Mouse (Mus musculus) cerebellum, adult 11-12 months (tissue): Measurements from ENCODE around the gene Kcna2.

Source experiments
- DNase-seq: peaks from one replicate; pipeline ENCODE4 v3.0.0; 2022

Gene Kcna2

DNA sequence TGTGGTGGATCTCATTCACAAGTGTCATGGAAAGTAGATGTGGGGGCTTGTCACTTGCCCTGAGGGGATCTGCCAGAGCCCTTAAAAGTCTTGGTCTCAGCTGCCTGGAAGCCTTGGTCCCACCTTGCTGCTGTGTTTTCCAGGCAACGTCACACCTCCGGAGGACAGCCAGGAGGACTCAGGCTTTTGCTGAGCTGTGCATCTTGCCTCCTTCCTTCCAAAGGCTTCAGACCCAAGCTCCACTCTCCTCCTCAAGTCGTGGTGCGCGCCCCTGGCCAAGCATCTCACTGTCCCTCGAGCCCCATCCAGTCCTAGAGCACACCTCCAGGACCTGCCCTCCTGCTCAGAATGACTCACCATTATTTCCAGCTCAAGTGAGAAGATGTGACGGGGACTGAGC is 2.1 kb downstream of the Kcna2 start:
- DNase-seq = peak; percentile 49

DNA sequence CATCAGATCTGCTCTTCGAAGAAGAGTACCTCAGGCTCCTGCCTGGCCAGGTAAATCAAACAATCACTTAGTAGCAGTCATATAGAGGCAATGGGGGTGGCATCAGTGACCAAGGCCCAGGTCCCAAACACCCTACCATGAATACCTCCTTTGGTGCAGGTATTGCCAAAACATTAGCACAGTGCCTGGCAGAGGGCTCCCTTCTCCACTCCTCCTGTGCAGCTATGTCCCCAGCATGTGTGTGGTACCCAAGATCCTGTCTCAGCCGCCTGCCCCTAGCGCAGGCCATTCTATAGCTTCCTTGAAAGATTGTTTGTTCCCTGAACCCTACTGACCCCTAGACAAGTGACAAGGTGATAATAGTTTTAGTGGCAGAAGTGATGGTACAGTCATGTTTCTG is 2.5 kb downstream of the Kcna2 start:
- peak; percentile 33 for DNase-seq

DNA sequence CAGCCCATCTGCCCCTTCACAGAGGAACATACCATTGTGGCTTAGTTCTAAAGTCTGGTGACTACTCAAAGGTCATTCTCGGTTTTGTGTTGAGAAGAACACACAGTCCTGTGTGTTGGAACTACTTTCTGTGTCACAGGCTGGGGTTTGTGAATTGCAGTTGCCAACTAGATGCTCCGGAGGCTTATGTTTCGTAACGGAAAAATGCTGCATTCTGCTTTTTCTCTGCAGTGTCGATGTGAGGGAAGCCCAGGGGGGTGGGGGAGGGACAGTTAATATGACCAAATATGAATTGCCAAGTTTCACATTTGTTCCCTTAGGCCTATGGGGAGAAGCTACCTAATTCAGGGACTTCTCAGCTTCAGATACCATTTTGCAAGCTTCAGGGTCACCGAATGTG is 5.0 kb downstream of the Kcna2 start:
- no peak for DNase-seq

DNA sequence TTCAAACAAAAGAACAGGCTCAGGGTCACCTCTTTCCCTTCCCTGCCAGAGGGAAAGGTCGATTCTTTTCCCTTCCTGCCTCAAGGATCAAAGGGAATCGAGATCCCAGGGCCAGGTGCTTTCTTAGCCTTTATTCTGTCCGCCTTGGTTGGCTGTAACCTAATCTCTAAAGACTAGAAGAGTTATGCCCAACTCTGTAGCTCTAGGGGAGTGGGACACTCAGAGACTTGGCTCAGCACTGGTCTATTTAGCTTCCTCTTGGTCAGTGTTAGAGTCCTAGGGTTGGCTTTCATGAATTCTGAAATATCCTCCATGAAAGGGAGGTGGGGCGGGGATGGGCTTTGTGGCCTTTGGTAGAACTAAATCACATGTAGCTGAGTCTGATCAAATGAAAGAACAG is 11.6 kb downstream of the Kcna2 start:
- no peak for DNase-seq

DNA sequence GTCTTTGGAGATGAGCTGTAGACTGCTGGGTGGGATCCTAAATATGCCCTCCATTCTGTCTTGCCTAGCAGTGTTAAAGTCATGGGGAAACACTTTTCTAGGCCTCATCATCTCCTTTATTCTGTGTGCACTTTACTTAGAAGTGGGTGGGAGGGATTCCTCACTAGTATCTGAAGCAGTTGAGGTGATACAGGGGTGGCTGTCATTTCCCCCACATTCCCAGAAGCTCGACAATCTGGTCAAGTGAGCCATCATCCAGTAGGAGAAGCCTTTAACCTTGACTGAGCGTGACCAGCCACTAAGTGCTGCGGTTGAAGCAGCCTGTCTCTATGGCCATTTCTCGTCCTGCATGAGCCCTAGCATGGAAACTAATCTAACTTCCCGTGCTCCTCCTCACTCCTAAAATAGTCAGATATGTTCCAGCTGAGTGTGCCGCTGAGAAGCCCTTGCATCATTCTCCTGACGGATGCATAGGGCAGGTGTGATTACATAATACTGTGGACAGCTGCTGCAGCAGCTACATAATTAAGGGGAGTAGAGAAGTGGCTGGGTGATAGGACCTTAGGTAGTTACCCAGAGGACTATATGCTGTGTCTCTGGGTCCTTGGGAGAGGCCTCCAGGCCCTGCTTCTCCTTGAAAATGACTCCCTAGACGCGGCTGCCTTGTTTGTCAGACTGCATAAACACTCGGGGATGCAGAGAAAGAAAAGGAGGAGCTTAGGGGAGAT is 12.2 kb downstream of the Kcna2 start:
- DNase-seq = no peak

DNA sequence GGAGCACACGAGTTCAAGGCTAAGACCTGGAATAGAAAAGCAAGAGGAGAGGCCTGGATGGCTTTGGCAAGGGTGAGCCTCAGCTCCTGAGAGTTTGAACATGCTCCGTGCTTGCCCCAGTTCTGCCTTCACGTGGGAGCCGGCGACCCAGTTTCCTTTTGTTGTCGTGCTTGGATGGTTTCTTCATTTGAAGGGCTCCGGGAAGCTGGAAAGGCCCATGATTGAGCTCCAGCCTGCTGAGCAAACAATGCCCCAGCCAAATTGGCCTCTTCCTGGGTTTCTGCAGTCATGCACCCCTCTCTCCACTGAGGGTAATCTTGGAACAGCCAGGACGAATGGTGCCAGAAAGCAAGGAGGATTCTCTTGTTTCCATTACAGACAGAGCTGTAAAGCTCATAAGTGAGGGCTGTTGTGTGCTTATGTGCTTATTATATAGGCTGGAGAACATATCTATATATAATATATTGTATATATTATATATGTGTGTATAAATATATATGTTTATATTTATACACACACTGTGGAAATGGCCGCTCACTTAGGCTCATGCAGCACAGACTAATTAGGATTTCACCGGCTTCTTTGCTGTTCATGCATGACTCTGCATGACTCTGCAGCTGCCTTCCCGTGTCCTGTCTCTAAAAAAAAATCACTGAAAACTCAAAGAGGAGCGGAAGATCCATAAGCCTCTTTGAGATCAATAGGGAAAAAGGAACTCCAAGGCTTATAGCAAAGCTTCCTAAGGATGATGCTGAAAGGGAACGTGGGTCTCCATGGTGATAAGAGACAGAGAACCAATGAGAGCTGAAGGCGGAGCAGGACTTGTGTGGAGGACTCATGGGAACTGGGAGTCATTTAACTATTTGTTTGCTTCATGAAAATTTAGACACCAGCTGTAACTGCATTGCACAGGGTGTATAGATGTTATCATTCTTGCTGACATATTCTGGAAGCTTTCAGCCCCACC is 13.1 kb downstream of the Kcna2 start:
- peak; percentile 88 for DNase-seq

DNA sequence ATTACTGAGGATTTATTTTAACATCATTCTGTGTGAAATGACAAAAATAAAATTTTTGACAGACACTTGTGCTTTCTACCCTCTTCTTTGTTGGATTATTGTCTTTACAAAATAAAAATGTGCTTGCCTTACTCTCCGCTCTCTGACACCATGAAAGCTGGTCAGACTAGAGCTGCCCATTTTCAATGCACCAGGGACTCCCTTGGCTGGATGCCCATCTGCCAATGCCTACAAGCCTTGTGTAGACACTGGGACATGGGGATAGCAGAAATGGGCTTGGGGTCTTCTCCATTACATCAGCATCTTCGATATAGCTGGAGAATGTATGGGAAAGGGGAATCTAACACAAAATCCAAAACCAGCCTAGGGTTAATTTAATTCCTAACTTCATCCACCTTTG is 14.0 kb downstream of the Kcna2 start:
- no peak for DNase-seq

DNA sequence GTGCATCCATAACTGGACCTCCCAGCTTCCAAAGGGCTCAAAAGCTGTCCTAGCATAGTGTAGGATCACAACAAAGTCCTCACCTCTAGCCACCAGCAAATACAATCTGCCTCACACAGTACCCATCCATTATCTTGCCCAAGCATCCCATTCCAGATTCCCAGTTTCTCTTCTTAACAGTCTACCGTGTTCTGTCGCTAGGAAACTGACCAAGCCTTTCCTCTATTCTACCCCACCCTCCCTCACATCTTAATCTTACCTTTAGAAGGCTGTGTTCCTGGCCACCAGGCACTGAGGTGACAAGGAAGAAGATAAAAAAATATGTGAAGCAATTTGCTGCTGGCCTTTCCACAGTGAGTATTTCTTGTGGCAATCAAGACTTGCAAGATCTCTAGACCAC is 14.8 kb downstream of the Kcna2 start:
- DNase-seq = no peak

DNA sequence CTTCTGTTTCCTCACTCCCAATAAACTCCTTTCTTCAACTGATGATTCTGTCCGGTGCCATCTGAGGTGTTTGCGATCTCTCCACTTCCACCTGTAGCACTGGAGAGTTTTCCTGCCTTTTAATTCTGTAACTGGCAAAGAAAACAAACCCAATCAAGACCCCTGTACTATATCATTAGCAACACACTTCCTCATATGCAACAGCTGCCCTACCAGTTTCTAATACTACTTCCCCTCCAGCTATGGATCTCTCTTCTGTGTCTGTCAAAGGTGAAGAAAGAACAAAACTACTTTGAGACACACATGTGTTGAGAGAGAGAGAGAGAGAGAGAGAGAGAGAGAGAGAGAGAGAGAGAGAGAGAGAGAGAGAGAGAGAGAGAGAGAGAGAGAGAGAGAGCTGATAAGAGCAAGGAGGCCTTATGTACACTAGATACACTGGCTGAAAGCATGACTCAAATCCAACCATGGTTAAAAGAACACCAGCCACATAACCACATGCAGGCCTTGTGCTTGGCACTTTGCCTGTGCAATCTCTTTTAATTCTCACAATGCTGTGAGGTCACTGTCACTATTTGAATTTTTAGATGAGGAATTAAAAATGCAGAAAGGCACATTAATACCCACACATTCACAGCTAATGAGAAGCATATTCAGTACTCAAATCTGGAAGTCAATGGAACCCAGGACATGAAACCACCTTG is 19.1 kb downstream of the Kcna2 start:
- no peak for DNase-seq

DNA sequence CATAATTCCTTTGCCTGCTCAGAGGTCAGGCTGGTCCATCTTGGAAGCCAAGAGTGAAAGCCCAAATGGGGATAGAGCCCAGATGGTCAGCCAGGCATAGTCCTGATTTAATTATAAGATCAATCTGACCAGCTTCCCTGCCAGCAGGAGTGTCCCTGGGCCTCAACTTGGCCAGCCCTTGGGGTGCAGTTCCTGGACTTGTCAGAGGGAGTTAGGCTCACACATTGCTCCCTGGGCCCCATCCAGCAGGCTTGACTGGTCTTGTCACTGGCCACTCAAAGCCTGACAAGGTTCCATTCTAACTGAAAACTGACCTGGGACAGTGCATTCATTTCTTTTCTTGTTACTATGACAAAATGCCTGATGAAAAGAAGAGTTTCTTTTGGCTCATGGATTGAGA is 21.4 kb downstream of the Kcna2 start:
- DNase-seq = peak; percentile 85

DNA sequence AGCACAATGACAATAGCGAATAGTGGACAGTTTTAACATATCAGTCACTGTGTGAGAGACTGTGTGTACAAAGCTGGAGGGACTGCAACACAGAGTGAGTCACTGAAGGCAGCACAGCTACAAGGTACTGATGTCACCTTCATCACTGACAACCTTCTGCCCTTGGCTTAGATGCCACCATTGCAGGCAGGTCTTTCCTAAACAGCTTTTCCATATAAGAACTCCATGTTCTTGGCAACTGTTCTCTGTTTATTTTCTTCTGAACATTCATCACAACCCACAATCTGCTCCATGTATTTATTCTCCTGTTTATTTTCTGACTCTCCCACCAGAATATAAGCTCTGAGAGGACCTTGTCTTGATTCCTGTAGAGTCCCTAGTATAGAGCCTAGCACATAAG is 26.7 kb downstream of the Kcna2 start:
- no peak for DNase-seq

DNA sequence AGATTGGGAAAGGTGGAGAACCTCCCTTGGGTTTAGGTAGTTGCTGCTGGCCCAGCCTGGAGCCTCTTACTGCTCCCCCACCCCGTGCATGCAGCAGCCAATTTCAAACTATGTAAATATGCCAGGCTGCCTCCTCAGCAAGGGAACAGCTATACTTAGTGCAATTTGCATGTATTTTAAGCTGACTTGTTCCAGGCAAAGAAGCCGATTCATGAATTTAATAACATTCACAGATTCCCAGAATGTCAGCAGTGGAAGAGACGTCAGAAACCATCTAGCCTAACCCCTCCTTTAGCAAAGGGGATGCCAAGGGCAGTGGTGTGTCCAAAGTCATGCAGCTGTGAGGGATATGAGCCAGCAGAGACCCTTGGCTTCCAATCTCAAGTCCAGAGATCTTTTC is 27.5 kb downstream of the Kcna2 start:
- DNase-seq = no peak

DNA sequence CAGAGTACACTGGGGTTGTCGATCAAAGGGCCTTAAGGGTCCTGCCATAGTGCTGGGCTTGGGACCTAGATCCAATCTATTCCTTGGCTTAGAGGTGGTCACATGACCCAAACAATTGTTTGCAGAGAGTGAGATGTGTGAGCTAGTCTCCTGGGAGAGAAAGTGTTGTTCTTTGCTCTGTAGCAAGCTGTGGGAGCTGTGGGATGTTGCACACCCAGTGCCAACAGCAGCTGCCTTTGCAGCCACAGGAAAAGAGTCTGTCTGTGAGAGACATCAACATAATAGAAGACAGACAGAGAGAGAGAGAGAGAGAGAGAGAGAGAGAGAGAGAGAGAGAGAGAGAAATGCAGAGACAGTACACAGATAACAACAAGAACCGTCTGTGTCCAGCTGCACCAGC is 28.3 kb downstream of the Kcna2 start:
- DNase-seq = no peak

DNA sequence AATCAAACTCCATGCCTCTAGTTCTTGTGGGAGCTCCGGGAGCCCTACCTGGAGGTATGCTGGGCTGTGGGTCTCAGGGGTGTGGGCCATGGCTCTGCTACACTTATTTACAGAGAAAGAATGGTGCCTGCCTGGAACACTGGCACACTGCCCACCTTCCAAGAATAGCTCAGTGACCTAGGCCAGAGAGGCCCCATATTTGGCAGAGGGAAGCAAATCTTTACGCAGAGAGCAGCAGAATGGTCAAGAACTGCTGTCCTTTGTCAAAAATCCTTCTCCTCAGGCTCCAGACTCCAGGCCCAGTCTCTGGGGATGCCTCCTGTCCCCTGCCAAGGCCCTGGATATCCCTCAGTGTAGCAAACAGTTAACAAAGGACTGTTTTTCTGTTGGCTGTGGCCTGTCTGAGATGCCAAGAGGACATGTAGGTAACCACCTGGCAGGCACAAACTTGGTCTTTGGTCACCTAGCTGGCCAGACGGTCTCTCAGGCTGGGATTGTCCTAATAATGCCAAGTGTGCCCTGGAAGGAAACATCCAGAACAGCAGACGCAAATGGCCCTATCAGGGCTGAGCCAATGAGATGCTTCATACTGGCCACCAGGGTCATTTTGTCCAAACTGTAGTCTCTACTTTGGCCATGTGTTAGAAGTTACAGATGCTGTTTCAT is 29.8 kb downstream of the Kcna2 start:
- peak; percentile 41 for DNase-seq

DNA sequence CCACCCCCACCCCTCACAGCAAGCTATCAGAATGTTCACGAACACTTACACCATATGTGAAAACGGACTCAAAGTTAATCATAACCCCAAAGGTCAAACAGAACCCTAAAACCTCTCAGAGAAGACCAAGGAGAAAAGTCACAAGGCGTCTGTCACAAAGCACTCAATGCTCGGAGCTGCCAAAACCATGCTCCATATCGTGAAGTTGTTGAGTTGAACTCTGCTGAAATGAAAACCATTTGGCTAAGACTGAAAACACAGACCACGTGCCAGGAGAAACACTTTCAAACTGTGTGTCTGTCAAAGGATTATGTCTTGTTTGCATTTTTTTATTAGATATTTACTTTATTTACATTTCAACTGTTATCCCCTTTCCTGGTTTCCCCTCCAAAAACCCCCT is 30.9 kb downstream of the Kcna2 start:
- no peak for DNase-seq

DNA sequence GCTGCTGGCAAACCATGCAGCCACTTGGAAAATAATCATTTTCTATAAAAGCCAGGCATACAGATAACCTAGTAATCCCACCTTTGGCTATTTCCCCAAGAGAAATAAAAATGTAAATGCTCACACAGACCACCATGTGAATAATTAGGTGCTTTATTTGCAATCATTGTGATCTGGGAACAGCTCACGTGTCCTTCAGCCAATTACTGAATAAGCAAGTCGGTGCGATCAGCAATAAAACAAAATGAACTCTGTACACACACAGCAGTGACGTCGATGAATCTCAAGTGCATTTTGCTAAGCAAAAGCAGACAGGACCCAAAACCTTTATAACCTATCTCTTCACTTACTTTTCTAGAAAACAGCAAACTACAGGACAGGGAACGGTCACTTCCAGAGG is 31.7 kb downstream of the Kcna2 start:
- no peak for DNase-seq

DNA sequence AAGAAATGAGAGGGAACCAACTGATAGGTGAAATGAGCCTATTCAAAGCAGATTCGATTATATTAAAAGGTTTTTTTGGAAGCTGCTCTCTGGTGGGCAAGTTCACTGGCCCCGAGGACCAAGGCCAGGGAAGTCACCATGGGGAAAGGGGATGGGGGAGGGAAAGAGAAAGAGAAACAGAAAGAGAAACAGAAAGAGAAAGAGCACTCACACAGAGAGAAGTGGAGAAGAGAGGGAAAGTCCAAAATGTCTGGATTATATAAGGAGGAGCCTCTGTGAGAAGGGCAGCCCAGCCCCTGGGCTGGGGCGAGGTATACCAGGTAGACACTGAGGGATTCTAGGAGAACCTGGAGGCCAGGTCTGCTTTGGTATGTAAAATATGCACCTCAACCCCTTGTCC is 33.5 kb downstream of the Kcna2 start:
- DNase-seq = no peak

DNA sequence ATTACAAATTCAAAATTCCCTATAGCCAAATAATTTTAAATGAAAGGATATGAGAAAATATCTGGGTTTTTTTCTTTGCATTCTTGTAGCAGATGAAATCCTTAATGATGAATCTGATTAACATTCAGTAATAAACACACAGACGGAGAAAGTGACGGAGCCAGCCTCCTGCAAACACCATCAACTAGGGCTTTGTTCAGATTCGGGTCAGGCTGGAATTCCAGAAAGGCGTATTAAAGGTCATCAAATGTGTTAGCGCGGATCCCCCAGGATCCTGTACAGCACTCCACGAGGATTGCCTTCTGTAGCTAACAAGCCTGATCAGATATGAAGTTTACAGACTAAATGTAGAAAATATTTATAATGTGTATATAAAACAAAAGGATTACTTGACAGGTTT is 46.2 kb downstream of the Kcna2 start:
- no peak for DNase-seq

DNA sequence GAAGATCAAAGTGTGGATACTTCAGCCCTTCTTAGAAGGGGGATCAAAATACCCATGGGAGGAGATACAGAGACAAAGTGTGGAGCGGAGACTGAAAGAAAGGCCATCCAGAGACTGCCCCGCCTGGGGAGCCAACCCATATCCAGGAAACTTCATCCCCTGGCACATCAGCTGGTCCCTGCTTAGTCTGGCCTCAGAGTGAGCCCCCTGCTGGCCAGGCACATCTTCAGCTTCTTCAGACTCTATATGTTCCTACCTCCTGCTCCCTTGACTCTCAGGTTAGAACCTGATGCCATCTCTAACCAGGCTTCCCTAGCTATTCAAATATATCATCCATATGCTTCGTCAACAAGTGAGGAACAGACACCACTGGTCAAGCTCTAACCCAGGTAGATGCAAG is 48.1 kb downstream of the Kcna2 start:
- DNase-seq = no peak

DNA sequence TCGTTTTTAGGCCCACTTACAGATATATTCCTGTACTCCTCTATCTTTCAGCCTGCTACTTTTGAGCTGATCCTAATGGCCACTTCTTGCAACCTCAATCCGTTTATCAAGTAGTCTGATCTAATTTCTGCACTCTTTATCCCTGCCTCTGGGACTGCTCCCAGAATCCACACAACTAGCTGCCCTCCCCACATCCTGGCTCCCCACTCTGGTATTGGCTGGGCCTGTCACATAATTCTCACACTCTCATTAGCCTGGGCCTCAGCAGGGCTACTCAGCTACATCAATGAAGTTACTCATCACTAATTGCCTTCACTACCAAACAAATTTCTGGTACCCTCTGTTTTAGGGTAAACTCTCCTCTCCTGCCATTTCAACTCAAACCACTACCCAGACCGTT is 49.5 kb downstream of the Kcna2 start:
- DNase-seq = no peak

DNA sequence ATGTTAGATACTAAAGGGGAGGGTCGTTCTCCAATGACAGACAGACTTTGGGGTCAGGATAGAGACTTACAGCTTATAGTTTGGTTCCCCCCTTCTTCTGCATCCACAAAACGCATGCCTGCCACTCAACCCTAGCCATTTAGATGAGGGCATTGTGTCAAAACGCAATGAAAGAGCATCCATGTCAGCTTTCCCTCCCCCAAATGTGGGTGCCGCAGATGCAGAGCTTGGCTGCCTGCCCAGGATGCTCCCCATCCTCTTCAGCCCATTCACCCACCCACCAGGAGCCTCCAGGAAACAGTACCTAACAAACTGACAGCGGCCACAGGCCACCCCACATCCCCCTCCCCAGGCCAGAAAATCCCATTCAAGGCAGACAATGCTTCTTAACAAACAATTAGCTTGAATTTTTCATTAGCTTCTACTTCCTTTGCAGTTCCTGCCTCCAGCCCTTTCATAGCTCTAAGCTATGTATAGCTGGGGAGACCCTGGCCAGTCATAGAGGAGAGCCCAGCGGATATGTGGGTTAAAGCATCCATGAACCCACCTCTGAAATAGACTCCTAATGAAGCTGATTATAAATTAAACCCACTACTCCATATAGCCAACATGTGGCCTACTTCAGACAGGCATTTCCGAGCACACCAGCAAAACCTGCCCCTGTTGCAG is 50.1 kb downstream of the Kcna2 start:
- DNase-seq = no peak
